Mouse (Mus musculus): ENCODE results near the gene Uba1.
"Not testable (repeated sequence)": the region's sequence is repeated elsewhere in the genome, so short reads cannot be mapped to it uniquely, and the experiment has no call there.

The Uba1 gene

GRCm38 (mm10) chrX:20728681-20729080 is 70.6 kb downstream of the Uba1 start:
- DNase-seq (ENCODE audit: low spot score in 2 of 2) = no peak

GRCm38 (mm10) chrX:20730048-20730447 is 71.9 kb downstream of the Uba1 start:
- not testable (repeated sequence) for DNase-seq (ENCODE audit: low spot score in 2 of 2)

Measured in frontal cortex, postnatal 25 days (tissue).